Mouse (Mus musculus) erythroblast, embryonic 14.5 days (primary cell): ENCODE data around the gene Eif5. TPM values are rescaled to one million over a fixed set of nuclear protein-coding genes. Genes with fewer than 3 reads are reported as not detected.

Source experiments
- H3K27me3 ChIP-seq: 2 replicates; pipeline ENCODE4 v1.6.1; 2012; ENCODE audit warnings: inconsistent platforms; ENCODE audit not compliant: control insufficient read depth
- H3K36me3 ChIP-seq: 2 replicates; pipeline ENCODE4 v1.6.1; 2012; ENCODE audit warnings: mild to moderate bottlenecking, inconsistent platforms; ENCODE audit not compliant: control insufficient read depth
- H3K4me1 ChIP-seq: 2 replicates; pipeline ENCODE4 v1.6.1; 2012; ENCODE audit warnings: inconsistent platforms; ENCODE audit not compliant: control insufficient read depth
- H3K4me3 ChIP-seq: replicated peaks from 2 replicates; pipeline ENCODE3; 2012; ENCODE audit warnings: moderate library complexity, mild to moderate bottlenecking, inconsistent platforms
- H3K9me3 ChIP-seq: 2 replicates; pipeline ENCODE4 v1.6.1; 2012; ENCODE audit warnings: low read length, inconsistent platforms, mixed read lengths; ENCODE audit not compliant: control insufficient read depth
- GATA1 ChIP-seq: IDR thresholded peaks from 2 replicates; pipeline ENCODE4 v1.6.1; 2012; ENCODE audit warnings: low read length, inconsistent platforms, mixed read lengths
- TAL1 ChIP-seq: IDR thresholded peaks from 3 replicates; pipeline ENCODE4 v1.6.1; 2012; ENCODE audit warnings: low read length, inconsistent platforms, mixed read lengths
- polyA plus RNA-seq: library from polyadenylated mRNA; stranded (reverse); fragments of >175 nt; gene quantifications from 2 replicates; pipeline ENCODE4 v1.2.3, GENCODE M21; 2012

The Eif5 gene
- polyA plus RNA-seq, 1 experiment, result 23.0 TPM

- H3K4me1 ChIP-seq, result peaks cover 79% of the 10 kb centered on the region
- peaks cover 36% of the 10 kb centered on the region for H3K27me3 ChIP-seq
- H3K4me3 ChIP-seq, result no peak overlapping the region
- peaks cover 21% of the 10 kb centered on the region for H3K36me3 ChIP-seq
- TF ChIP-seq TAL1 (no peak), GATA1 (no peak)
- peaks cover 9% of the 10 kb centered on the region for H3K9me3 ChIP-seq
Observed at GRCm38 (mm10) chr12:111519821-111520220, 18.0 kb upstream of the Eif5 start.

GRCm38 (mm10) chr12:111520994-111521393 is 16.8 kb upstream of the Eif5 start:
- Histone ChIP-seq H3K9me3 (peaks cover 3% of the 10 kb centered on the region; the same call in 1 of the 2 replicates), H3K27me3 (peaks cover 46% of the 10 kb centered on the region), H3K4me1 (peaks cover 75% of the 10 kb centered on the region), H3K36me3 (peaks cover 15% of the 10 kb centered on the region), H3K4me3 (no peak overlapping the region)
- no peak for TF ChIP-seq TAL1
- TF ChIP-seq GATA1, result no peak

GRCm38 (mm10) chr12:111524469-111524868 is 13.3 kb upstream of the Eif5 start:
- TF ChIP-seq GATA1 (no peak), TAL1 (no peak)
- Histone ChIP-seq H3K27me3 (peaks cover 77% of the 10 kb centered on the region), H3K36me3 (peaks cover 4% of the 10 kb centered on the region), H3K4me1 (peaks cover 49% of the 10 kb centered on the region), H3K4me3 (no peak overlapping the region), H3K9me3 (peaks cover 3% of the 10 kb centered on the region; the same call in 1 of the 2 replicates)

GRCm38 (mm10) chr12:111524883-111525282 is 12.9 kb upstream of the Eif5 start:
- H3K4me1 ChIP-seq, result peaks cover 44% of the 10 kb centered on the region
- H3K9me3 ChIP-seq, result peaks cover 3% of the 10 kb centered on the region; the same call in 1 of the 2 replicates
- no peak for TF ChIP-seq TAL1
- TF ChIP-seq GATA1, result no peak
- H3K4me3 ChIP-seq, result no peak overlapping the region
- H3K36me3 ChIP-seq, result peaks cover 1% of the 10 kb centered on the region
- peaks cover 79% of the 10 kb centered on the region for H3K27me3 ChIP-seq

- Histone ChIP-seq H3K27me3 (peaks cover 88% of the 10 kb centered on the region), H3K9me3 (peaks cover 2% of the 10 kb centered on the region; the same call in 1 of the 2 replicates), H3K4me3 (no peak overlapping the region), H3K4me1 (peaks cover 30% of the 10 kb centered on the region), H3K36me3 (no peaks in the 10 kb centered on the region)
- no peak for TF ChIP-seq GATA1
- no peak for TF ChIP-seq TAL1
Observed at GRCm38 (mm10) chr12:111527643-111528281, 10.1 kb upstream of the Eif5 start.

- H3K4me3 ChIP-seq, result no peak overlapping the region
- H3K4me1 ChIP-seq, result peaks cover 24% of the 10 kb centered on the region
- no peaks in the 10 kb centered on the region for H3K36me3 ChIP-seq
- peaks cover 2% of the 10 kb centered on the region; the same call in 1 of the 2 replicates for H3K9me3 ChIP-seq
- peaks cover 87% of the 10 kb centered on the region for H3K27me3 ChIP-seq
- TF ChIP-seq TAL1 (no peak), GATA1 (no peak)
Observed at GRCm38 (mm10) chr12:111529192-111529591, 8.6 kb upstream of the Eif5 start.

GRCm38 (mm10) chr12:111533096-111533794 is 4.6 kb upstream of the Eif5 start:
- Histone ChIP-seq H3K9me3 (peaks cover 1% of the 10 kb centered on the region; the same call in 1 of the 2 replicates), H3K4me1 (peaks cover 38% of the 10 kb centered on the region), H3K27me3 (peaks cover 62% of the 10 kb centered on the region), H3K36me3 (no peaks in the 10 kb centered on the region), H3K4me3 (no peak overlapping the region)
- TF ChIP-seq GATA1 (no peak), TAL1 (no peak)

GRCm38 (mm10) chr12:111535281-111535680 is 2.5 kb upstream of the Eif5 start:
- peaks cover 47% of the 10 kb centered on the region for H3K4me1 ChIP-seq
- H3K4me3 ChIP-seq, result peak overlapping the region; percentile 21

GRCm38 (mm10) chr12:111535762-111536161 is 2.1 kb upstream of the Eif5 start:
- H3K27me3 ChIP-seq, result peaks cover 42% of the 10 kb centered on the region
- peaks cover 50% of the 10 kb centered on the region for H3K4me1 ChIP-seq
- peak overlapping the region; percentile 28 for H3K4me3 ChIP-seq
- peaks cover 2% of the 10 kb centered on the region; the same call in 1 of the 2 replicates for H3K9me3 ChIP-seq
- H3K36me3 ChIP-seq, result peaks cover 22% of the 10 kb centered on the region
- TF ChIP-seq TAL1 (no peak), GATA1 (no peak)

More at GRCm38 (mm10) chr12:111535281-111535680, 2.5 kb upstream of the Eif5 start:
- peak; percentile 86 for TF ChIP-seq GATA1
- peak; percentile 96 for TF ChIP-seq TAL1
- Histone ChIP-seq H3K9me3 (peaks cover 2% of the 10 kb centered on the region; the same call in 1 of the 2 replicates), H3K27me3 (peaks cover 47% of the 10 kb centered on the region), H3K36me3 (peaks cover 17% of the 10 kb centered on the region)
